Mouse (Mus musculus) spleen, adult 2 months (tissue): Measurements from ENCODE around the gene Gpatch3. TPM values are rescaled to one million over a fixed set of nuclear protein-coding genes. Genes with fewer than 3 reads are reported as not detected.

Experiments used
- DNase-seq, 2 experiments: peaks; one replicate each; pipeline versions ENCODE4 v3.0.0 to v3.0.0-alpha.2; 2012 to 2021; ENCODE audit warnings: low spot score in 2 of 2, low read depth in 1 of 2
- H3K27ac ChIP-seq: fragments of 200-500 bp; 2 replicates; pipeline ENCODE4 v1.5.1; 2012; ENCODE audit warnings: low read length, inconsistent platforms; ENCODE audit not compliant: insufficient read depth
- H3K27me3 ChIP-seq: fragments of 200-500 bp; 2 replicates; pipeline ENCODE4 v1.6.1; 2012; ENCODE audit warnings: mild to moderate bottlenecking, moderate library complexity, low read length, inconsistent platforms; ENCODE audit not compliant: control insufficient read depth, insufficient read depth
- H3K36me3 ChIP-seq: fragments of 200-500 bp; 2 replicates; pipeline ENCODE4 v1.6.1; 2012; ENCODE audit warnings: mild to moderate bottlenecking, low read length, inconsistent platforms; ENCODE audit not compliant: control insufficient read depth, insufficient read depth
- H3K4me1 ChIP-seq: fragments of 200-500 bp; 2 replicates; pipeline ENCODE4 v1.6.1; 2011; ENCODE audit warnings: inconsistent platforms; ENCODE audit not compliant: control insufficient read depth, insufficient read depth, insufficient read length
- H3K4me3 ChIP-seq: fragments of 200-500 bp; 2 replicates; pipeline ENCODE4 v1.5.1; 2011; ENCODE audit warnings: mild to moderate bottlenecking, inconsistent platforms; ENCODE audit not compliant: insufficient read depth, insufficient read length; ENCODE audit errors: extremely low read depth
- CTCF ChIP-seq: fragments of 200-500 bp; IDR thresholded peaks from 2 replicates; pipeline ENCODE4 v1.5.1; 2011; ENCODE audit warnings: mild to moderate bottlenecking, inconsistent platforms; ENCODE audit not compliant: insufficient read depth, insufficient read length, insufficient replicate concordance; ENCODE audit errors: extremely low read depth
- POLR2A ChIP-seq: fragments of 200-500 bp; IDR thresholded peaks from 2 replicates; pipeline ENCODE4 v1.6.1; 2011; ENCODE audit warnings: low read depth, low read length, inconsistent platforms
- WGBS: fragments of 180-500 bp; shearing (Covaris S2); methylation state at CpG from one replicate; pipeline ENCODE4 v1.1.7; 2018; 5-methylcytosine and 5-hydroxymethylcytosine counted together
- polyA plus RNA-seq: library from polyadenylated mRNA; depleted of rRNA; stranded (reverse); fragments of >200 nt; gene quantifications from 2 replicates; pipeline ENCODE4 v1.2.3, GENCODE M21; 2012

Gene Gpatch3
- polyA plus RNA-seq, 1 experiment, result 3.7 TPM

DNA sequence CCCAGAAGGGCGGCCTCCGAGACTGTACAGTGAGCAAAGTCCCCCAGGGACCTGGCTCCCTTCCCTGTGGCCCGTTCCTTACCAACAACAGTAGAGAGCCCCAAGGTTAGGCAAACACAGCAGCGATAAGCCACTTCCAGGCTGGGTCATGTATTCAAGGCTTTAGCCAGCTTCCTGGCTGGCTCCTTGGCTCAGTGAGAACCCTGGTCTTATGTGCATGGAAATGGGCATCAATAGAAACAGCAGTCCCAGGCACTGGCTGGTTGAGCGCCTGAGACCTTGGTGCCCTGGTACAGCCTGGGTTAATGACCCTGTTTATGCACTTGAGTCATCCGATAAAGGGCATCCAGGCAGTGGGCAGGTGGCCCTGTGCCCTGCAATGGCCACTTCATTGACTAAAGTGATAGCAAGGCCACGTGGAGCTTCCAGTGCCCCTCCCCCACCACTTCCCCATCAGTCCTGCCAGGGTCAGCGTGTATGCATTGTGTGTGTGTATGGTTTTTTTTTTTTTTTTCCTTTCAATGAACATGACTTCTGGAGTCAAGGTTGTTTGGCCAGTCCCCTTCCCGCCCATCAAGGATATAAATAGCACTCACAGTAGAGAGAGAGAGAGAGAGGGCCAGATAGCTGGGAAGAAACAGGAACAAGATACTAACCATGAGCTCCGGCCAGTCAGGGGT, 21.6 kb upstream of the Gpatch3 start, which contains the start of gene Nr0b2:
Nr0b2 (plus strand) TSS at position 609 of the 680 bp plus-strand sequence.
- Histone ChIP-seq H3K27me3 (no peaks in the 10 kb centered on the region), H3K4me1 (no peaks in the 10 kb centered on the region), H3K27ac (no peak within 1 kb of the TSS), H3K36me3 (no peaks in the 10 kb centered on the region), H3K4me3 (peak within 1 kb of the TSS; percentile 11; the same call in 1 of the 2 replicates)
- WGBS, result 52% methylated on average over 10 of the region's 10 CpGs
- TF ChIP-seq CTCF (no peak), POLR2A (no peak; the same call in 1 of the 2 replicates)
- no peak for DNase-seq

DNA sequence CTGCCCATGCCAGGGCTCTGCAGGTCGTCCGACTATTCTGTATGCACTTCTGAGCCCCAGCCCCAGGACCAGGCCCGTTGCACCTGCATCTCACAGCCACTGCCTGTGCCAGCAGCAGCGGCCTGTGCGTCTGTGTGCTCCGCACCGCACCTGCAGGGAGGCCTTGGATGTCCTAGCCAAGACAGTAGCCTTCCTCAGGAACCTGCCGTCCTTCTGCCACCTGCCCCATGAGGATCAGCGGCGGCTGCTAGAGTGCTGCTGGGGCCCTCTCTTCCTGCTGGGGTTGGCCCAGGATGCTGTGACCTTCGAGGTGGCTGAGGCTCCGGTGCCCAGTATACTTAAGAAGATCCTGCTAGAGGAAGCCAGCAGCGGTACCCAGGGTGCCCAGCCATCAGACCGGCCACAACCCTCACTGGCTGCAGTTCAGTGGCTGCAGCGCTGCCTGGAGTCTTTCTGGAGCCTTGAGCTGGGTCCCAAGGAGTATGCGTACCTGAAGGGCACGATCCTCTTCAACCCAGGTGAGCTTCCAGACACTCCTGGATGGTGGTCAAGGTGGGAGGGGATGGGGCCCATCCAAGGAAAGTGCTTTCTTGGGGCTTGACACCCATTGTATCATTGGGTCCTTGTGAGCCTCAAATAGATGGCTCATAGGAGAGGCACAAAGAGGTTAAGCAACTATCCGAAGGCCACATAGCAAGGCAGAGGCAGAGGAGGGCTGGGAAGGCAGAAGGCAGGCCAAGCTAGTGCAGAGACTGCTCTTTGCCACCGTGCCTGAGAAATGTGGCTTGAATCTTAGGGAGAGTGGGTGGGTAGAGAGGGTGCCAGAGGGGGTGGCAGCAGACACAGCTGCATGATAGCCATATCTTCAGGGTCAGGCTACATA, 20.9 kb upstream of the Gpatch3 start:
- no peaks in the 10 kb centered on the region for H3K4me1 ChIP-seq
- no peaks in the 10 kb centered on the region for H3K36me3 ChIP-seq
- H3K4me3 ChIP-seq, result peak overlapping the region; percentile 11; the same call in 1 of the 2 replicates
- WGBS, result 33% methylated on average over 19 of the region's 19 CpGs
- DNase-seq, result no peak
- no peak overlapping the region for H3K27ac ChIP-seq
- TF ChIP-seq CTCF (no peak), POLR2A (no peak)
- no peaks in the 10 kb centered on the region for H3K27me3 ChIP-seq

DNA sequence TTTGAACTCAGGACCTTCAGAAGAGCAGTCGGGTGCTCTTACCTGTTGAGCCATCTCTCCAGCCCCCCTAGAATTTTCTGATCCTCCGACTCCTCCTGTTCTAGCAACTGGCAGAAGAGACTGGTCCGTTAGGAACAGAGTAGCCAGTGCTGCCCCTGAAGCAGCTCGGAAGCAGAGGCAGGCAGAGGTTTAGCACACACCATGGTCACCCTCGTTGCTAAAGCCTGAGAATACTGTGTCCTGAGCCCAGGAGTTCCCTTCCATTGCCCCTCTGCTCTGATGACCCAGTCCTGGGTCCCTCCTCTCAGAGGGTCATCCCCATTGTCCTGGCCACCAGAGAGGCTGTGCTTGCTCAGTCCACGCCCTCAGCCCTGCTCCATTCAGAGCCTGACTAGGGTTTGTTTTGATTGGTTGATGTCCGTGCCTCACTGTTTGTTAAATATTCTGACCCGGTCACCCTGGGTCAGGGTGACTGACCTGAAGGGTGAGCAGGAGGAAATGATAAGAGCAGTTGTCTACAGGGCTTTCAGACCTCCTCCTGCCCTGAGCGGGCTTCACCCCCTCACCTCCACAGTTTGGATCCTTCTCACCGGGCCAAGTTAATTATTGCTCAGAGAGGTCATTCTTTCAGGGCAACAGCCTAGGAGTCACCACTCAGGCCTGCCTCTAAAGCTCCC, 17.4 kb upstream of the Gpatch3 start:
- no peak for TF ChIP-seq CTCF
- TF ChIP-seq POLR2A, result no peak
- H3K4me1 ChIP-seq, result no peaks in the 10 kb centered on the region
- no peaks in the 10 kb centered on the region for H3K27me3 ChIP-seq
- H3K36me3 ChIP-seq, result no peaks in the 10 kb centered on the region
- no peak overlapping the region for H3K4me3 ChIP-seq
- DNase-seq, result no peak
- WGBS, result 85% methylated on average over 10 of the region's 10 CpGs
- H3K27ac ChIP-seq, result no peak overlapping the region

DNA sequence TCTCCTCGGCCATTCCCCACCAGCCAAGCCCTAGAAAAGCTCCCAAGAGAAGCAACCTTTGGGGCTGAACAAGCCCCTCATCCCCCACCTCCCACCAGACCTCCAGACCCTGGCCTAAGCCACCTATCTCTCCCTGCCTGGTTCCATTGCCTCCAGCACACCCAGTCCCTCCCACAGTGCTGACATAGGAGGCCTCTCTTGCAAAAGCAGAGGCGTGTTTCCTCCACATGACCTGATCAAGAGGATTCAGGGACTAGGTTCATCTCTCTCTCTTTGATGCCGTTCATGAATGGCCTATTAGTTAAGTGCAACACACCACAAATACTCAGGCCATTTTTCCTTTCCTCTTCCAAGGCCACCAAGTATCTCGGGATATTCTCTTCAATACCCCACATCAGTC, 14.7 kb upstream of the Gpatch3 start:
- no peak for DNase-seq
- H3K4me1 ChIP-seq, result no peaks in the 10 kb centered on the region
- no peak overlapping the region for H3K4me3 ChIP-seq
- no peaks in the 10 kb centered on the region for H3K36me3 ChIP-seq
- H3K27me3 ChIP-seq, result no peaks in the 10 kb centered on the region
- H3K27ac ChIP-seq, result no peak overlapping the region
- no peak for TF ChIP-seq POLR2A
- TF ChIP-seq CTCF, result no peak
- 76% methylated on average over 4 of the region's 4 CpGs for WGBS

DNA sequence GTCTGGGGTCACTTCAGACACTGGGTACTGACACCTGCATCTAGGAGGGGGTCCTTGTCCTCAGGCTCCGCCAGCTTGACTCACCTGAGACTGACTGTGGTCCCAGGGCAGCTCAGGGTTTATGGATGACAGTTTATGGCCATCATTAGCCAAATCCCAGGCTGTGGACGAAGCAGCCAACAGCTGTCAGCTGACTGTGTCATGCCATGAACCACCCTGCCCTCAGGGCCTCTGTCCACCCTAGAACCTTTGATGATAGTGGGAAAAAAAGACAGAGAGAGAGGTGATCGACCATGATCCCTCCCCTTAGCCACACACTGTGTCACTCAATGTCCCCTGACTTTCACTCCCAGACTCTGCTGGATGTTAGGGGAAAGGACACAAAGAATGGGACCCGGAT, 12.9 kb upstream of the Gpatch3 start:
- Histone ChIP-seq H3K4me3 (no peak overlapping the region), H3K27me3 (no peaks in the 10 kb centered on the region), H3K36me3 (no peaks in the 10 kb centered on the region), H3K4me1 (no peaks in the 10 kb centered on the region), H3K27ac (no peak overlapping the region)
- WGBS, result 87% methylated on average over 4 of the region's 4 CpGs
- TF ChIP-seq POLR2A (no peak), CTCF (no peak)
- no peak for DNase-seq

DNA sequence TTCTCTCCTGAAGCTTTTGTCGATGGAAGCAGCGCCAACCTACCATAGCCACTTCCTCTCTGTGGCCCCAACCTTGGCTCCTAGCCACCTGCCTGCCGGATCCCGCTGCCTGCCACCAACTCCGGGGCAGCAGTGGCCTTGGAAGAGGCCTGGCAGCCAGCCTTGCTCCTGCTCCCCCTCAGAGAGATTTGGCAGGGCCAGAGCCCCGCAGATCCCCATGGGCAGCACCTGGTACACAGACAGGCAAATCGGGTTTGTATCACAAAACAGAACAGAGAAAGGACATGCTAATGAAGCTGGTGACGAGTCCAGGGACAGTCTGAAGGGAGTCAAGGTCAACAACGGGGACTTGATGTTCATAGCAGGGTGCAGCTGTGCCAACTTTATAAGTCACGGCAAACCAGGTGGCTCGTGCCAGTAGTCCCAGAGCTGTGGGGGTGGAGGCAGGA, 11.4 kb upstream of the Gpatch3 start:
- no peak for TF ChIP-seq POLR2A
- TF ChIP-seq CTCF, result no peak
- Histone ChIP-seq H3K27ac (no peak overlapping the region), H3K4me1 (no peaks in the 10 kb centered on the region), H3K4me3 (no peak overlapping the region), H3K27me3 (no peaks in the 10 kb centered on the region), H3K36me3 (no peaks in the 10 kb centered on the region)
- 26% methylated on average over 11 of the region's 11 CpGs for WGBS
- DNase-seq, result no peak
